Mouse (Mus musculus) hindbrain, embryonic 13.5 days (tissue): ENCODE measurements around the gene Nacc1. TPM values are rescaled to one million over a fixed set of nuclear protein-coding genes. Genes with fewer than 3 reads are reported as not detected.

Experiments
- ATAC-seq: fragments of 200-750 bp; cut with Nextera tagmentation; 2 replicates; pipeline ENCODE4 v1.8.0; 2017; ENCODE audit warnings: moderate TSS enrichment; ENCODE audit not compliant: low FRiP score
- H3K27ac ChIP-seq: fragments of 300-500 bp; sonication (generic); 2 replicates; pipeline ENCODE4 v1.5.1; 2015; ENCODE audit warnings: inconsistent platforms, mild to moderate bottlenecking, moderate library complexity
- H3K27me3 ChIP-seq: fragments of 300-500 bp; sonication (generic); 2 replicates; pipeline ENCODE4 v1.6.1; 2015; ENCODE audit warnings: mild to moderate bottlenecking, inconsistent platforms
- H3K36me3 ChIP-seq: fragments of 300-500 bp; sonication (generic); 2 replicates; pipeline ENCODE4 v1.6.1; 2015; ENCODE audit warnings: mild to moderate bottlenecking, inconsistent platforms
- H3K4me1 ChIP-seq: fragments of 300-500 bp; sonication (generic); replicated peaks from 2 replicates; pipeline ENCODE4 v1.6.1; 2015; ENCODE audit warnings: inconsistent platforms
- H3K4me2 ChIP-seq: fragments of 300-500 bp; sonication (generic); 2 replicates; pipeline ENCODE4 v1.6.1; 2015; ENCODE audit warnings: inconsistent platforms, mild to moderate bottlenecking, moderate library complexity
- H3K4me3 ChIP-seq: fragments of 300-500 bp; sonication (generic); 2 replicates; pipeline ENCODE4 v1.5.1; 2015; ENCODE audit warnings: mild to moderate bottlenecking, inconsistent platforms
- H3K9ac ChIP-seq: fragments of 300-500 bp; sonication (generic); 2 replicates; pipeline ENCODE4 v1.6.1; 2015; ENCODE audit warnings: mild to moderate bottlenecking, inconsistent platforms
- H3K9me3 ChIP-seq: fragments of 300-500 bp; sonication (generic); 2 replicates; pipeline ENCODE4 v1.6.1; 2016; ENCODE audit warnings: inconsistent platforms
- WGBS: fragments of 180-500 bp; shearing (Covaris S2); methylation state at CpG from one replicate; pipeline ENCODE4 v1.1.7; 2015; 5-methylcytosine and 5-hydroxymethylcytosine counted together
- polyA plus RNA-seq: library from polyadenylated mRNA; unstranded; fragments of >200 nt; fragmentation: Nextera tagmentation; extraction: Ambion mirVana; gene quantifications from 2 replicates; pipeline ENCODE4 v1.2.1, GENCODE M21; 2015

Gene Nacc1
- polyA plus RNA-seq, 1 experiment from 2014 or later = 13.7 TPM

- no peaks in the 10 kb centered on the region for H3K9me3 ChIP-seq
- H3K36me3 ChIP-seq = no peaks in the 10 kb centered on the region
- H3K27ac ChIP-seq = peak overlapping the region; percentile 92
- no peak overlapping the region for H3K4me3 ChIP-seq
- no peak overlapping the region for H3K4me2 ChIP-seq
- ATAC-seq = peak; percentile 80
- 9% methylated on average over 11 of the region's 11 CpGs for WGBS
- peaks cover 69% of the 10 kb centered on the region for H3K27me3 ChIP-seq
- H3K4me1 ChIP-seq = peaks cover 79% of the 10 kb centered on the region
- H3K9ac ChIP-seq = no peak overlapping the region
These were observed 24.5 kb upstream of the Nacc1 start for GRCm38 (mm10) chr8:84711933-84712758.

GRCm38 (mm10) chr8:84711312-84711711 lies 23.6 kb upstream of the Nacc1 start:
- WGBS = 32% methylated on average over 3 of the region's 3 CpGs
- H3K27ac ChIP-seq = peak overlapping the region; percentile 92
- H3K27me3 ChIP-seq = peaks cover 71% of the 10 kb centered on the region
- no peak overlapping the region for H3K4me3 ChIP-seq
- peaks cover 86% of the 10 kb centered on the region for H3K4me1 ChIP-seq
- H3K36me3 ChIP-seq = no peaks in the 10 kb centered on the region
- no peak overlapping the region for H3K4me2 ChIP-seq
- H3K9me3 ChIP-seq = no peaks in the 10 kb centered on the region
- no peak for ATAC-seq
- 0 out of 2 replicates have a peak overlapping the region, but pooled peaks have one; percentile 1 for H3K9ac ChIP-seq

- H3K4me2 ChIP-seq = no peak overlapping the region
- H3K9ac ChIP-seq = no peak overlapping the region
- peak overlapping the region; percentile 92 for H3K27ac ChIP-seq
- peaks cover 72% of the 10 kb centered on the region for H3K27me3 ChIP-seq
- no peaks in the 10 kb centered on the region for H3K9me3 ChIP-seq
- no peaks in the 10 kb centered on the region for H3K36me3 ChIP-seq
- 97% methylated on average over 1 of the region's 1 CpGs for WGBS
- H3K4me1 ChIP-seq = peaks cover 86% of the 10 kb centered on the region
- no peak for ATAC-seq
- H3K4me3 ChIP-seq = no peak overlapping the region
These were observed 22.3 kb upstream of the Nacc1 start for GRCm38 (mm10) chr8:84709931-84710330.

- peaks cover 72% of the 10 kb centered on the region for H3K27me3 ChIP-seq
- H3K9me3 ChIP-seq = no peaks in the 10 kb centered on the region
- H3K27ac ChIP-seq = peak overlapping the region; percentile 92
- H3K9ac ChIP-seq = no peak overlapping the region
- no peak overlapping the region for H3K4me2 ChIP-seq
- WGBS = 7% methylated on average over 12 of the region's 12 CpGs
- peak; percentile 73 for ATAC-seq
- no peaks in the 10 kb centered on the region for H3K36me3 ChIP-seq
- peaks cover 84% of the 10 kb centered on the region for H3K4me1 ChIP-seq
- no peak overlapping the region for H3K4me3 ChIP-seq
These were observed 21.3 kb upstream of the Nacc1 start for GRCm38 (mm10) chr8:84708774-84709475.

GRCm38 (mm10) chr8:84708071-84708541 lies 20.4 kb upstream of the Nacc1 start:
- no peak overlapping the region for H3K4me3 ChIP-seq
- ATAC-seq = no peak
- H3K4me1 ChIP-seq = peaks cover 79% of the 10 kb centered on the region
- H3K4me2 ChIP-seq = peak overlapping the region; percentile 45
- 4% methylated on average over 15 of the region's 15 CpGs for WGBS
- peak overlapping the region; percentile 92 for H3K27ac ChIP-seq
- H3K27me3 ChIP-seq = peaks cover 72% of the 10 kb centered on the region
- no peaks in the 10 kb centered on the region for H3K9me3 ChIP-seq
- H3K36me3 ChIP-seq = no peaks in the 10 kb centered on the region
- H3K9ac ChIP-seq = peak overlapping the region; percentile 63

GRCm38 (mm10) chr8:84707267-84707883 lies 19.7 kb upstream of the Nacc1 start:
- peaks cover 73% of the 10 kb centered on the region for H3K4me1 ChIP-seq
- no peaks in the 10 kb centered on the region for H3K9me3 ChIP-seq
- H3K27ac ChIP-seq = peak overlapping the region; percentile 92
- peak overlapping the region; percentile 63 for H3K9ac ChIP-seq
- ATAC-seq = no peak
- H3K27me3 ChIP-seq = peaks cover 78% of the 10 kb centered on the region
- peak overlapping the region; percentile 45 for H3K4me2 ChIP-seq
- peak overlapping the region; percentile 26 for H3K4me3 ChIP-seq
- H3K36me3 ChIP-seq = no peaks in the 10 kb centered on the region
- WGBS = 4% methylated on average over 22 of the region's 22 CpGs

- peak overlapping the region; percentile 92 for H3K27ac ChIP-seq
- H3K27me3 ChIP-seq = peaks cover 85% of the 10 kb centered on the region
- ATAC-seq = no peak
- H3K9ac ChIP-seq = peak overlapping the region; percentile 63
- no peaks in the 10 kb centered on the region for H3K9me3 ChIP-seq
- H3K4me2 ChIP-seq = peak overlapping the region; percentile 45
- no peaks in the 10 kb centered on the region for H3K36me3 ChIP-seq
- 3% methylated on average over 44 of the region's 45 CpGs for WGBS
- H3K4me3 ChIP-seq = peak overlapping the region; percentile 26
- peaks cover 70% of the 10 kb centered on the region for H3K4me1 ChIP-seq
These were observed 19.1 kb upstream of the Nacc1 start for GRCm38 (mm10) chr8:84706610-84707266.

- Histone ChIP-seq H3K4me3 (peak overlapping the region; percentile 23), H3K4me1 (peaks cover 68% of the 10 kb centered on the region), H3K9ac (peak overlapping the region; percentile 40; the same call in 1 of the 2 replicates), H3K27me3 (peaks cover 88% of the 10 kb centered on the region), H3K9me3 (no peaks in the 10 kb centered on the region), H3K27ac (peak overlapping the region; percentile 92), H3K36me3 (no peaks in the 10 kb centered on the region), H3K4me2 (peak overlapping the region; percentile 48)
- ATAC-seq = no peak
- WGBS = 3% methylated on average over 12 of the region's 12 CpGs
These were observed 18.3 kb upstream of the Nacc1 start for GRCm38 (mm10) chr8:84705960-84706359.

GRCm38 (mm10) chr8:84704867-84705831 lies 17.5 kb upstream of the Nacc1 start:
- whole genome bisulfite sequencing = 1% methylated on average over 61 of the region's 61 CpGs
- Histone ChIP-seq H3K4me1 (peaks cover 65% of the 10 kb centered on the region), H3K9me3 (no peaks in the 10 kb centered on the region), H3K36me3 (0 out of 2 replicates have a peak, but pooled peaks cover under 1% of the 10 kb centered on the region), H3K9ac (peak overlapping the region; percentile 40; the same call in 1 of the 2 replicates), H3K4me2 (peak overlapping the region; percentile 48), H3K27ac (peak overlapping the region; percentile 74), H3K27me3 (peaks cover 90% of the 10 kb centered on the region), H3K4me3 (peak overlapping the region; percentile 23)
- no peak for ATAC-seq

- H3K9ac ChIP-seq = 0 out of 2 replicates have a peak overlapping the region, but pooled peaks have one; percentile 46
- H3K4me3 ChIP-seq = peak overlapping the region; percentile 23
- peak overlapping the region; percentile 48 for H3K4me2 ChIP-seq
- no peaks in the 10 kb centered on the region for H3K9me3 ChIP-seq
- H3K27ac ChIP-seq = peak overlapping the region; percentile 69
- peaks cover 87% of the 10 kb centered on the region for H3K27me3 ChIP-seq
- peaks cover 61% of the 10 kb centered on the region for H3K4me1 ChIP-seq
- no peak for ATAC-seq
- H3K36me3 ChIP-seq = peaks cover 7% of the 10 kb centered on the region
- 2% methylated on average over 16 of the region's 16 CpGs for WGBS
These were observed 16.7 kb upstream of the Nacc1 start for GRCm38 (mm10) chr8:84704356-84704755.
